Mouse (Mus musculus): Measurements from ENCODE around the gene Rbm47.

DNA sequence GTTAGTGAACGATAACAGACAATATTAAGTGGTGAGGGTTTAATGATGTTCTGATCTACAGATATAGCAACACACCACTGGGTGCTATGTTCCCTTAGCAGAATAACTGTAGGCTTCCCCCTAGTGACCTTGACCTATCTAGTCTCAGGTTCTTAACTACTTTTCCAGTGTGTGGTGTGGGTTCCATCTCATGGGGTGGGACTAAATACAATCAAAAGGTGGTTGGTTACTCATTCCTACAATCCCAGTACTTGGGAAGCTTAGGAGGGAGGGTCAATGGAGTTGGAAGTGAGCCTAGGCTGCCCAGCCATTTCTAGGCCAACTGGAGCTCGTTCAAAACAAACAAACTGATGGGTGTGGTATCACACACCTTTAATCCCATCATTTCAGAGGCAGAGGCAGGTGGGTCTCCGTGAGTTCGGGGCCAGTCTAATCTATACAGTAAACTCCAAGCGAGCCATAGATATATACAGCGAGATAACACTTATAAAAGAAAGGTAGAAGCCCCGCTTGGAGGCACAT, 94.4 kb downstream of the Rbm47 start:
- TF ChIP-seq CTCF (IDR thresholded peaks at IDR 0.05; ENCODE audit: low read depth) (no peak), EP300 (optimal IDR thresholded peaks at IDR 0.05) (no peak)

All from stomach, postnatal 0 days (tissue).